Mouse (Mus musculus) MEL (cell line): Measurements from ENCODE around the gene Gm20604.

ENCODE experiments used
- CTCF ChIP-seq, 3 experiments: IDR thresholded peaks in 2 of 3; conservative IDR thresholded peaks in 1 of 3; 2 replicates each; pipeline ENCODE4 v1.5.1; 2011 to 2012; ENCODE audit warnings: low read length in 3 of 3, low read depth in 2 of 3, mild to moderate bottlenecking in 2 of 3, improper control_type of control experiment in 1 of 3, inconsistent platforms in 1 of 3, mixed read lengths in 1 of 3, moderate library complexity in 1 of 3; ENCODE audit not compliant: control insufficient read depth in 1 of 3, insufficient read depth in 1 of 3, poor library complexity in 1 of 3, severe bottlenecking in 1 of 3
- MYC ChIP-seq: IDR thresholded peaks from 2 replicates; pipeline ENCODE4 v1.6.1; 2011; ENCODE audit warnings: low read depth, mild to moderate bottlenecking, low read length, improper control_type of control experiment, moderate library complexity
- ZC3H11A ChIP-seq: IDR thresholded peaks from 2 replicates; pipeline ENCODE4 v1.6.1; 2012; ENCODE audit warnings: low read depth, mild to moderate bottlenecking, inconsistent platforms, low read length, improper control_type of control experiment

DNA sequence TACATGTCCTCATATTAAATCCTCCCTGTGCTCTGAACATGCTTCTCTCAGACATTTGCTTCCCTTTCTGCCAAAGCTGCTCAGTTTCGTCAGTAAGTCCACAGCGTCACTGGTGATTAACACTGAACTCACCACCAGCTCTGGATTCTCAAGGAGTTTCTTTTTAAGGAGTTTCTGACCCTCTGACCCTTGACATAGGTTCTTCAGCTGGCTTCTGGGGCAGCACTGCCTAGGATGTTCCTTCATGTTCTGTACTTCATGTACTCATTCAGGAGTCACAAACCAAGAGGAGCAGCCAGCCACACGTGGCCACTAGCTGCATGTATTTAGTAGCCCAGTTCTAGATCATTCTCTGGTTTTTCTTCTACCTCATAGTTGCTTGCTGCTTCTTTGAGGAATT, 10.2 kb downstream of the Gm20604 start:
- TF ChIP-seq CTCF (IDR thresholded peaks at IDR 0.05 in 2 of 3, conservative IDR thresholded peaks at IDR 0.05 in 1 of 3; ENCODE audit: control insufficient read depth in 1 of 3, insufficient read depth in 1 of 3, low read depth in 2 of 3, low read length in 3 of 3, poor library complexity in 1 of 3, severe bottlenecking in 1 of 3) (no peak), ZC3H11A (no peak), MYC (no peak)
